Mouse (Mus musculus) cerebellum, postnatal 10 days (tissue): ENCODE measurements at regions not wholly inside any gene's neighbourhood (a gene's known extent, or its start where the extent isn't known, plus 50 kb on each side); places are given as distances from the start of the nearest gene placed in this dataset.

Source experiments
- DNase-seq, 2 experiments: peaks; one replicate each; pipeline ENCODE4 v3.0.0; 2021; ENCODE audit warnings: mixed read lengths in 2 of 2

- DNase-seq = no peak
Observed at GRCm38 (mm10) chr12:95054887-95055286, 637.1 kb upstream of the Flrt2 start.

- DNase-seq = peak; percentile 48 to 52
Observed at GRCm38 (mm10) chr12:95056926-95057325, 635.1 kb upstream of the Flrt2 start.

- DNase-seq = no peak
Observed at GRCm38 (mm10) chr12:95059396-95059795, 632.6 kb upstream of the Flrt2 start.

GRCm38 (mm10) chr12:95072307-95072706, 619.7 kb upstream of the Flrt2 start:
- DNase-seq = no peak

- no peak for DNase-seq
Observed at GRCm38 (mm10) chr12:95119223-95119952, 572.6 kb upstream of the Flrt2 start.

GRCm38 (mm10) chr12:95132804-95133203, 559.2 kb upstream of the Flrt2 start:
- DNase-seq = no peak

GRCm38 (mm10) chr12:95133482-95133881, 558.5 kb upstream of the Flrt2 start:
- no peak for DNase-seq

- DNase-seq = no peak
Observed at GRCm38 (mm10) chr12:95138167-95138566, 553.9 kb upstream of the Flrt2 start.

- no peak for DNase-seq
Observed at GRCm38 (mm10) chr12:95171051-95171450, 521.0 kb upstream of the Flrt2 start.

GRCm38 (mm10) chr12:95173810-95174402, 518.1 kb upstream of the Flrt2 start:
- DNase-seq = no peak

GRCm38 (mm10) chr12:95202486-95202885, 489.5 kb upstream of the Flrt2 start:
- peak; percentile 54 to 68 for DNase-seq

- no peak for DNase-seq
Observed at GRCm38 (mm10) chr12:95205081-95205480, 486.9 kb upstream of the Flrt2 start.

- DNase-seq = no peak
Observed at GRCm38 (mm10) chr12:95239158-95239779, 452.8 kb upstream of the Flrt2 start.

GRCm38 (mm10) chr12:95267187-95267586, 424.8 kb upstream of the Flrt2 start:
- no peak for DNase-seq

- no peak for DNase-seq
Observed at GRCm38 (mm10) chr12:95305386-95305785, 386.6 kb upstream of the Flrt2 start.

GRCm38 (mm10) chr12:95315151-95315750, 376.8 kb upstream of the Flrt2 start:
- no peak for DNase-seq

GRCm38 (mm10) chr12:95316820-95317219, 375.2 kb upstream of the Flrt2 start:
- peak; percentile 50 to 52 for DNase-seq

- DNase-seq = peak; percentile 4 to 8
Observed at GRCm38 (mm10) chr12:95321693-95322092, 370.3 kb upstream of the Flrt2 start.

GRCm38 (mm10) chr12:95329666-95330065, 362.4 kb upstream of the Flrt2 start:
- no peak for DNase-seq

- no peak for DNase-seq
Observed at GRCm38 (mm10) chr12:95347786-95348185, 344.2 kb upstream of the Flrt2 start.

- no peak for DNase-seq
Observed at GRCm38 (mm10) chr12:95355151-95355550, 336.9 kb upstream of the Flrt2 start.

- DNase-seq = no peak
Observed at GRCm38 (mm10) chr12:95384248-95384964, 307.6 kb upstream of the Flrt2 start.

GRCm38 (mm10) chr12:95385688-95386087, 306.3 kb upstream of the Flrt2 start:
- no peak for DNase-seq
